Mouse (Mus musculus) limb, embryonic 12.5 days (tissue): ENCODE measurements around the gene Gm49403. TPM values are rescaled to one million over a fixed set of nuclear protein-coding genes. Genes with fewer than 3 reads are reported as not detected.
"Not testable (repeated sequence)": the region's sequence is repeated elsewhere in the genome, so short reads cannot be mapped to it uniquely, and the experiment has no call there.

Source experiments
- ATAC-seq: fragments of 200-750 bp; cut with Nextera tagmentation; 2 replicates; pipeline ENCODE4 v1.8.0; 2017; ENCODE audit warnings: low read depth, moderate TSS enrichment; ENCODE audit not compliant: insufficient number of reproducible peaks, insufficient read depth, low FRiP score, low TSS enrichment
- H3K27ac ChIP-seq: fragments of 300-500 bp; sonication (generic); 2 replicates; pipeline ENCODE4 v1.5.1; 2016; ENCODE audit warnings: mild to moderate bottlenecking, moderate library complexity
- H3K27me3 ChIP-seq: fragments of 300-500 bp; sonication (generic); 2 replicates; pipeline ENCODE4 v1.6.1; 2016; ENCODE audit warnings: mild to moderate bottlenecking, moderate library complexity
- H3K36me3 ChIP-seq: fragments of 300-500 bp; sonication (generic); 2 replicates; pipeline ENCODE4 v1.6.1; 2016; ENCODE audit warnings: mild to moderate bottlenecking, moderate library complexity
- H3K4me1 ChIP-seq: fragments of 300-500 bp; sonication (generic); replicated peaks from 2 replicates; pipeline ENCODE4 v1.6.1; 2016
- H3K4me2 ChIP-seq: fragments of 300-500 bp; sonication (generic); 2 replicates; pipeline ENCODE4 v1.6.1; 2016; ENCODE audit warnings: mild to moderate bottlenecking, moderate library complexity
- H3K4me3 ChIP-seq: fragments of 300-500 bp; sonication (generic); replicated peaks from 2 replicates; pipeline ENCODE4 v1.5.1; 2016; ENCODE audit warnings: mild to moderate bottlenecking
- H3K9ac ChIP-seq: fragments of 300-500 bp; sonication (generic); replicated peaks from 2 replicates; pipeline ENCODE4 v1.6.1; 2016; ENCODE audit warnings: mild to moderate bottlenecking, moderate library complexity
- H3K9me3 ChIP-seq: fragments of 300-500 bp; sonication (generic); 2 replicates; pipeline ENCODE4 v1.6.1; 2016; ENCODE audit warnings: mild to moderate bottlenecking, moderate library complexity
- WGBS: fragments of 180-500 bp; shearing (Covaris S2); methylation state at CpG from one replicate; pipeline ENCODE4 v1.1.7; 2016; 5-methylcytosine and 5-hydroxymethylcytosine counted together
- polyA plus RNA-seq: library from polyadenylated mRNA; unstranded; fragments of >200 nt; fragmentation: Nextera tagmentation; extraction: Ambion mirVana; gene quantifications from 2 replicates; pipeline ENCODE4 v1.2.1, GENCODE M21; 2016

Gm49403 gene
- polyA plus RNA-seq, result not detected in 2 replicates

GRCm38 (mm10) chr19:8883616-8884015, at the start of gene Gm49403, which contains the start of gene Lbhd1:
Gm49403 (plus strand) TSS chr19:8883930.
Lbhd1 (plus strand) TSS chr19:8883732.
- no peak for ATAC-seq
- WGBS, result 81% methylated on average over 3 of the region's 3 CpGs
- Histone ChIP-seq H3K4me2 (no peak within 1 kb of the TSS), H3K9ac (no peak within 1 kb of the TSS), H3K36me3 (peaks cover 6% of the 10 kb centered on the region; the same call in 1 of the 2 replicates), H3K4me3 (no peak within 1 kb of the TSS), H3K27me3 (no peaks in the 10 kb centered on the region), H3K27ac (no peak within 1 kb of the TSS), H3K9me3 (no peaks in the 10 kb centered on the region), H3K4me1 (peaks cover 16% of the 10 kb centered on the region)

- Histone ChIP-seq H3K4me1 (peaks cover 32% of the 10 kb centered on the region), H3K36me3 (peaks cover 55% of the 10 kb centered on the region), H3K27ac (0 out of 2 replicates have a peak overlapping the region, but pooled peaks have one; percentile 98)
- H3K9ac ChIP-seq, H3K9me3 ChIP-seq, H3K4me3 ChIP-seq, ATAC-seq, H3K4me2 ChIP-seq, H3K27me3 ChIP-seq: not testable (repeated sequence)
- WGBS, result 97% methylated on average over 10 of the region's 10 CpGs
Measured at GRCm38 (mm10) chr19:8836327-8836726, 47.4 kb upstream of the Gm49403 start.

- peaks cover 32% of the 10 kb centered on the region for H3K4me1 ChIP-seq
- peaks cover 50% of the 10 kb centered on the region for H3K36me3 ChIP-seq
- peak; percentile 79 for ATAC-seq
- H3K9me3 ChIP-seq, result no peaks in the 10 kb centered on the region
- under 1% methylated on average over 38 of the region's 38 CpGs for WGBS
- H3K27me3 ChIP-seq, result no peaks in the 10 kb centered on the region
- peak within 1 kb of the TSS; percentile 52 for H3K4me3 ChIP-seq
- peak within 1 kb of the TSS; percentile 98 for H3K27ac ChIP-seq
- peak within 1 kb of the TSS; percentile 68 for H3K4me2 ChIP-seq
- H3K9ac ChIP-seq, result peak within 1 kb of the TSS; percentile 76
Measured at GRCm38 (mm10) chr19:8837251-8837791, 46.4 kb upstream of the Gm49403 start, which contains the start of gene Bscl2. Bscl2 (plus strand) TSS chr19:8837467.

- H3K4me2 ChIP-seq, result peak overlapping the region; percentile 68
- WGBS, result 21% methylated on average over 15 of the region's 15 CpGs
- no peaks in the 10 kb centered on the region for H3K9me3 ChIP-seq
- H3K27ac ChIP-seq, result peak overlapping the region; percentile 98
- peak overlapping the region; percentile 52 for H3K4me3 ChIP-seq
- ATAC-seq, result no peak
- peaks cover 49% of the 10 kb centered on the region for H3K36me3 ChIP-seq
- H3K4me1 ChIP-seq, result peaks cover 32% of the 10 kb centered on the region
- no peaks in the 10 kb centered on the region for H3K27me3 ChIP-seq
- H3K9ac ChIP-seq, result peak overlapping the region; percentile 76
Measured at GRCm38 (mm10) chr19:8838041-8838730, 45.5 kb upstream of the Gm49403 start.

- peak; percentile 41; the same call in 1 of the 2 replicates for ATAC-seq
- WGBS, result 42% methylated on average over 11 of the region's 11 CpGs
- peaks cover 38% of the 10 kb centered on the region for H3K36me3 ChIP-seq
Measured at GRCm38 (mm10) chr19:8839103-8839907, 44.4 kb upstream of the Gm49403 start, which contains the start of gene Gng3. Gng3 (minus strand) TSS chr19:8839194.

GRCm38 (mm10) chr19:8839908-8840791, 43.6 kb upstream of the Gm49403 start:
- Histone ChIP-seq H3K9ac (peak overlapping the region; percentile 67), H3K9me3 (no peaks in the 10 kb centered on the region), H3K4me1 (peaks cover 32% of the 10 kb centered on the region), H3K4me3 (peak overlapping the region; percentile 52), H3K27ac (0 out of 2 replicates have a peak overlapping the region, but pooled peaks have one; percentile 20), H3K27me3 (no peaks in the 10 kb centered on the region), H3K4me2 (peak overlapping the region; percentile 73), H3K36me3 (peaks cover 31% of the 10 kb centered on the region)
- ATAC-seq, result no peak
- WGBS, result 24% methylated on average over 29 of the region's 29 CpGs

More at GRCm38 (mm10) chr19:8839103-8839907, 44.4 kb upstream of the Gm49403 start, which contains the start of gene Gng3:
- Histone ChIP-seq H3K4me3 (peak within 1 kb of the TSS; percentile 52), H3K9ac (peak within 1 kb of the TSS; percentile 76), H3K27ac (peak within 1 kb of the TSS; percentile 98), H3K4me1 (peaks cover 32% of the 10 kb centered on the region), H3K9me3 (no peaks in the 10 kb centered on the region), H3K27me3 (no peaks in the 10 kb centered on the region), H3K4me2 (peak within 1 kb of the TSS; percentile 73)

- no peaks in the 10 kb centered on the region for H3K27me3 ChIP-seq
- peak overlapping the region; percentile 44 for H3K4me3 ChIP-seq
- H3K4me1 ChIP-seq, result peaks cover 32% of the 10 kb centered on the region
- H3K27ac ChIP-seq, result no peak overlapping the region
- 86% methylated on average over 7 of the region's 7 CpGs for WGBS
- H3K9ac ChIP-seq, result peak overlapping the region; percentile 67; the same call in 1 of the 2 replicates
- peaks cover 29% of the 10 kb centered on the region for H3K36me3 ChIP-seq
- no peak for ATAC-seq
- H3K4me2 ChIP-seq, result peak overlapping the region; percentile 73
- no peaks in the 10 kb centered on the region for H3K9me3 ChIP-seq
Measured at GRCm38 (mm10) chr19:8841012-8841411, 42.7 kb upstream of the Gm49403 start.

- no peak overlapping the region for H3K27ac ChIP-seq
- H3K9ac ChIP-seq, result no peak overlapping the region
- WGBS, result 88% methylated on average over 6 of the region's 6 CpGs
- H3K4me3 ChIP-seq, result no peak overlapping the region
- no peaks in the 10 kb centered on the region for H3K27me3 ChIP-seq
- no peak for ATAC-seq
- peaks cover 44% of the 10 kb centered on the region for H3K36me3 ChIP-seq
- H3K9me3 ChIP-seq, result no peaks in the 10 kb centered on the region
- no peak overlapping the region for H3K4me2 ChIP-seq
- peaks cover 32% of the 10 kb centered on the region for H3K4me1 ChIP-seq
Measured at GRCm38 (mm10) chr19:8842961-8843360, 40.8 kb upstream of the Gm49403 start.

- ATAC-seq, result no peak
- H3K36me3 ChIP-seq, result peaks cover 53% of the 10 kb centered on the region
- no peak overlapping the region for H3K9ac ChIP-seq
- no peak overlapping the region for H3K4me2 ChIP-seq
- 67% methylated on average over 5 of the region's 5 CpGs for WGBS
- H3K27me3 ChIP-seq, result no peaks in the 10 kb centered on the region
- peaks cover 17% of the 10 kb centered on the region for H3K4me1 ChIP-seq
- 0 out of 2 replicates have a peak overlapping the region, but pooled peaks have one; percentile 35 for H3K27ac ChIP-seq
- no peaks in the 10 kb centered on the region for H3K9me3 ChIP-seq
- H3K4me3 ChIP-seq, result no peak overlapping the region
Measured at GRCm38 (mm10) chr19:8844371-8845129, 39.2 kb upstream of the Gm49403 start.

- H3K36me3 ChIP-seq, result peaks cover 36% of the 10 kb centered on the region
- WGBS, result 79% methylated on average over 5 of the region's 5 CpGs
- no peak overlapping the region for H3K27ac ChIP-seq
- H3K4me2 ChIP-seq, result no peak overlapping the region
- no peaks in the 10 kb centered on the region for H3K9me3 ChIP-seq
- H3K27me3 ChIP-seq, result no peaks in the 10 kb centered on the region
- H3K4me3 ChIP-seq, result no peak overlapping the region
- no peak for ATAC-seq
- no peak overlapping the region for H3K9ac ChIP-seq
- H3K4me1 ChIP-seq, result peaks cover 14% of the 10 kb centered on the region
Measured at GRCm38 (mm10) chr19:8848356-8848755, 35.4 kb upstream of the Gm49403 start.
